9 mouse cellular contexts compared by ENCODE assay signal in genomic region chr10:62242896-62243295, GRCm38 (mm10). TPM values are rescaled to one million over a fixed set of nuclear protein-coding genes. Genes with fewer than 3 reads are reported as not detected.
DNase-seq lines count a peak whose midpoint lies in the region; ATAC-seq and TF ChIP-seq lines count a peak whose summit lies in the region.
"Had no signal": no experiment of that assay in that cellular context is flagged by ENCODE, and none has a peak within 500 bp of the region (broad histone marks: within the 10 kb centered on the region; RNA-seq: fewer than 3 reads in every experiment).

No protein-coding gene starts in this region.

- H3K9me3 ChIP-seq in hindbrain, embryonic 11.5 days (ENCODE audit: control insufficient read depth, low read length): no peaks in the 10 kb centered on the region
- H3K9me3 ChIP-seq in hindbrain, embryonic 12.5 days (replicated peaks): no peaks in the 10 kb centered on the region
- H3K9me3 ChIP-seq in MEL (replicated peaks; ENCODE audit: insufficient read depth, low read length): no peaks in the 10 kb centered on the region
- H3K9me3 ChIP-seq in midbrain, postnatal 0 days (ENCODE audit: low read length): no peaks in the 10 kb centered on the region
- H3K9me3 ChIP-seq: embryonic facial prominence, embryonic 13.5 days had no signal

- no peaks in the 10 kb centered on the region for H3K79me2 ChIP-seq in MEL (ENCODE audit: control insufficient read depth, insufficient read depth, low read length, poor library complexity)

- H3K36me3 ChIP-seq in hindbrain, embryonic 11.5 days (ENCODE audit: control insufficient read depth, insufficient read depth, low read length): no peaks in the 10 kb centered on the region
- H3K36me3 ChIP-seq in hindbrain, embryonic 12.5 days: no peaks in the 10 kb centered on the region
- no peaks in the 10 kb centered on the region for H3K36me3 ChIP-seq in MEL (ENCODE audit: control insufficient read depth in 1 of 2, insufficient read depth in 2 of 2, low read length in 2 of 2)
- no peaks in the 10 kb centered on the region for H3K36me3 ChIP-seq in midbrain, postnatal 0 days (ENCODE audit: insufficient read depth, low read length)
- H3K36me3 ChIP-seq: embryonic facial prominence, embryonic 13.5 days had no signal

- H3K27ac ChIP-seq in hindbrain, embryonic 11.5 days (ENCODE audit: low read depth, low read length): no peak overlapping the region
- no peak overlapping the region for H3K27ac ChIP-seq in hindbrain, embryonic 12.5 days
- no peak overlapping the region for H3K27ac ChIP-seq in MEL (ENCODE audit: control insufficient read depth, low read depth, low read length)
- no peak overlapping the region for H3K27ac ChIP-seq in midbrain, postnatal 0 days (ENCODE audit: low read depth, low read length)
- H3K27ac ChIP-seq: embryonic facial prominence, embryonic 13.5 days had no signal

- peak; percentile 61 for DNase-seq in hindbrain, embryonic 11.5 days (ENCODE audit: low spot score)
- DNase-seq in MEL (ENCODE audit: low read depth, low spot score): peak; percentile 66
- DNase-seq in cerebellum, adult 8-10 months: peak; percentile 61
- peak; percentile 73 for DNase-seq in heart, postnatal 4 days
- DNase-seq in left cerebral cortex, adult 18-20 months (ENCODE audit: low spot score in 2 of 2): peak; percentile 43 to 69
- peak; percentile 71 for DNase-seq in midbrain, postnatal 0 days (ENCODE audit: low spot score)
- DNase-seq in urinary bladder, postnatal 4 days (ENCODE audit: low spot score in 2 of 2): no peak

- peak; percentile 88 for TF ChIP-seq RAD21 in MEL (IDR thresholded peaks at IDR 0.05; ENCODE audit: low read depth, low read length)

- no peak overlapping the region for H3K9ac ChIP-seq in hindbrain, embryonic 11.5 days (ENCODE audit: low read depth, low read length)
- no peak overlapping the region for H3K9ac ChIP-seq in hindbrain, embryonic 12.5 days
- H3K9ac ChIP-seq in MEL (ENCODE audit: control insufficient read depth, low read depth, low read length, poor library complexity, severe bottlenecking): no peak overlapping the region
- H3K9ac ChIP-seq in midbrain, postnatal 0 days (replicated peaks; ENCODE audit: low read length, poor library complexity, severe bottlenecking): no peak overlapping the region
- H3K9ac ChIP-seq: embryonic facial prominence, embryonic 13.5 days had no signal

- H3K4me1 ChIP-seq in hindbrain, embryonic 11.5 days (replicated peaks; ENCODE audit: control insufficient read depth, insufficient read depth, low read length): no peaks in the 10 kb centered on the region
- H3K4me1 ChIP-seq in hindbrain, embryonic 12.5 days: no peaks in the 10 kb centered on the region
- H3K4me1 ChIP-seq in MEL (ENCODE audit: control insufficient read depth in 1 of 2, insufficient read depth in 2 of 2, low read length in 2 of 2): peaks cover 0 to 4% of the 10 kb centered on the region in 2 experiments; a peak in 2 of 4 replicates
- no peaks in the 10 kb centered on the region for H3K4me1 ChIP-seq in midbrain, postnatal 0 days (ENCODE audit: insufficient read depth, low read length)

- H3K27me3 ChIP-seq in hindbrain, embryonic 11.5 days (ENCODE audit: control insufficient read depth, insufficient read depth, low read length): no peaks in the 10 kb centered on the region
- H3K27me3 ChIP-seq in hindbrain, embryonic 12.5 days: no peaks in the 10 kb centered on the region
- no peaks in the 10 kb centered on the region; a peak in 1 of 4 replicates for H3K27me3 ChIP-seq in MEL (ENCODE audit: control insufficient read depth in 1 of 2, insufficient read depth in 2 of 2, low read length in 2 of 2)
- no peaks in the 10 kb centered on the region for H3K27me3 ChIP-seq in midbrain, postnatal 0 days (ENCODE audit: insufficient read depth, low read length)
- H3K27me3 ChIP-seq: embryonic facial prominence, embryonic 13.5 days had no signal

- no peak for ATAC-seq in hindbrain, embryonic 11.5 days (ENCODE audit: low FRiP score)
- no peak for ATAC-seq in hindbrain, embryonic 12.5 days (ENCODE audit: low FRiP score)
- peak; percentile 38; the same call in 1 of the 2 replicates for ATAC-seq in midbrain, postnatal 0 days (ENCODE audit: low FRiP score)

- TF ChIP-seq EP300 in MEL (IDR thresholded peaks at IDR 0.05; ENCODE audit: low read depth in 1 of 2, low read length in 2 of 2): no peak

- WGBS in hindbrain, embryonic 11.5 days: 60% methylated on average over 13 of the region's 13 CpGs
- WGBS in hindbrain, embryonic 12.5 days: 55% methylated on average over 13 of the region's 13 CpGs
- 58% methylated on average over 13 of the region's 13 CpGs for WGBS in midbrain, postnatal 0 days

- peak; percentile 32 to 84 (median 48) for TF ChIP-seq CTCF in MEL (IDR thresholded peaks at IDR 0.05 in 2 of 3, conservative IDR thresholded peaks at IDR 0.05 in 1 of 3; ENCODE audit: control insufficient read depth in 1 of 3, insufficient read depth in 1 of 3, low read depth in 2 of 3, low read length in 3 of 3, poor library complexity in 1 of 3, severe bottlenecking in 1 of 3)
- TF ChIP-seq CTCF in midbrain, postnatal 0 days (IDR thresholded peaks at IDR 0.05): peak; percentile 79

- no peak overlapping the region for H3K4me3 ChIP-seq in hindbrain, embryonic 11.5 days (ENCODE audit: low read depth, low read length)
- H3K4me3 ChIP-seq in hindbrain, embryonic 12.5 days: no peak overlapping the region
- H3K4me3 ChIP-seq in MEL (ENCODE audit: control insufficient read depth in 1 of 2, insufficient read depth in 1 of 2, low read depth in 2 of 2, low read length in 2 of 2): no peak overlapping the region
- no peak overlapping the region for H3K4me3 ChIP-seq in midbrain, postnatal 0 days (ENCODE audit: low read depth, low read length)
- H3K4me3 ChIP-seq: embryonic facial prominence, embryonic 13.5 days had no signal

- no peak for TF ChIP-seq POLR2A in MEL (IDR thresholded peaks at IDR 0.05; ENCODE audit: control insufficient read depth in 1 of 2, insufficient read depth in 1 of 2, low read depth in 1 of 2, low read length in 2 of 2, poor library complexity in 1 of 2)

- no peak overlapping the region for H3K4me2 ChIP-seq in hindbrain, embryonic 11.5 days (replicated peaks; ENCODE audit: low read depth, low read length)
- H3K4me2 ChIP-seq in hindbrain, embryonic 12.5 days (replicated peaks): no peak overlapping the region
- H3K4me2 ChIP-seq in midbrain, postnatal 0 days (ENCODE audit: low read depth, low read length, poor library complexity, severe bottlenecking): no peak overlapping the region
- H3K4me2 ChIP-seq: embryonic facial prominence, embryonic 13.5 days had no signal

TF ChIP-seq in MEL, 35 proteins besides CTCF, POLR2A, EP300 and RAD21:
- no peak for TF ChIP-seq POLR2AphosphoS5 (IDR thresholded peaks at IDR 0.05; ENCODE audit: borderline replicate concordance, low read depth, low read length)
- TF ChIP-seq SMC3 (IDR thresholded peaks at IDR 0.05; ENCODE audit: low read depth, low read length): peak; percentile 93
- peak; percentile 93 for TF ChIP-seq ZC3H11A (IDR thresholded peaks at IDR 0.05; ENCODE audit: low read depth, low read length)
- no peak for TF ChIP-seq MAFK (IDR thresholded peaks at IDR 0.05; ENCODE audit: borderline replicate concordance, low read depth, low read length)
- no peak for TF ChIP-seq ZMIZ1 (IDR thresholded peaks at IDR 0.05; ENCODE audit: low read depth, low read length)

RNA-seq across cellular contexts. Expression of gene Tacr2, which starts 9.3 kb away (rescaled TPM):
- not detected in 2 replicates for polyA plus RNA-seq in hindbrain, embryonic 11.5 days (2014; fragmentation: Nextera tagmentation; extraction: Ambion mirVana)
- not detected in 2 replicates for polyA plus RNA-seq in hindbrain, embryonic 12.5 days (2016; fragmentation: Nextera tagmentation; extraction: Ambion mirVana)
- total RNA-seq in MEL (2012; rRNA removed): not detected in 2 replicates
- polyA plus RNA-seq in MEL (2012; ENCODE audit: insufficient read depth in 1 of 2, insufficient read length in 2 of 2, low read depth in 1 of 2, low replicate concordance in 2 of 2, missing spikeins in 1 of 2): under 1 TPM in 1 of 2 experiments, not detected in 1; 0.06 TPM
- total RNA-seq in heart, postnatal 4 days (2021): not detected
- under 1 TPM; 0.23 to 0.30 TPM for total RNA-seq in left cerebral cortex, adult 18-20 months (2021)
- total RNA-seq in midbrain, postnatal 0 days (2014; rRNA removed): not detected in 2 replicates
- 0.06 TPM in 1 of 2 replicates, not detected in the other for polyA plus RNA-seq in midbrain, postnatal 0 days (2015; fragmentation: Nextera tagmentation; extraction: Ambion mirVana)
- polyA plus RNA-seq: embryonic facial prominence, embryonic 13.5 days had no signal

RNA-seq across cellular contexts. Expression of gene Tspan15, which starts 11.8 kb away (rescaled TPM):
- 9.2 and 11.0 TPM in 2 replicates for polyA plus RNA-seq in hindbrain, embryonic 11.5 days (2014; fragmentation: Nextera tagmentation; extraction: Ambion mirVana)
- polyA plus RNA-seq in hindbrain, embryonic 12.5 days (2016; fragmentation: Nextera tagmentation; extraction: Ambion mirVana): 15.7 and 16.0 TPM in 2 replicates
- total RNA-seq in MEL (2012; rRNA removed): 0.23 and 0.52 TPM in 2 replicates
- polyA plus RNA-seq in MEL (2012; ENCODE audit: insufficient read depth in 1 of 2, insufficient read length in 2 of 2, low read depth in 1 of 2, low replicate concordance in 2 of 2, missing spikeins in 1 of 2): 1 to 10 TPM in 1 of 2 experiments, not detected in 1; 2.2 TPM
- total RNA-seq in heart, postnatal 4 days (2021): 10 to 100 TPM; 10.1 to 10.3 TPM
- total RNA-seq in left cerebral cortex, adult 18-20 months (2021): 1 to 10 TPM; 8.3 to 9.0 TPM
- 13.8 and 20.2 TPM in 2 replicates for total RNA-seq in midbrain, postnatal 0 days (2014; rRNA removed)
- polyA plus RNA-seq in midbrain, postnatal 0 days (2015; fragmentation: Nextera tagmentation; extraction: Ambion mirVana): 17.0 and 19.0 TPM in 2 replicates

Comparison
In these comparisons a context has a peak if more than half of its experiments do, and no peak if none do; other contexts are left out.
1. DNase-seq: peak in hindbrain, embryonic 11.5 days (single experiment), MEL (single experiment), cerebellum, adult 8-10 months (single experiment), heart, postnatal 4 days (single experiment), left cerebral cortex, adult 18-20 months (2 of 2) and midbrain, postnatal 0 days (single experiment); none in urinary bladder, postnatal 4 days (0 of 2).